In the genomic region with DNA sequence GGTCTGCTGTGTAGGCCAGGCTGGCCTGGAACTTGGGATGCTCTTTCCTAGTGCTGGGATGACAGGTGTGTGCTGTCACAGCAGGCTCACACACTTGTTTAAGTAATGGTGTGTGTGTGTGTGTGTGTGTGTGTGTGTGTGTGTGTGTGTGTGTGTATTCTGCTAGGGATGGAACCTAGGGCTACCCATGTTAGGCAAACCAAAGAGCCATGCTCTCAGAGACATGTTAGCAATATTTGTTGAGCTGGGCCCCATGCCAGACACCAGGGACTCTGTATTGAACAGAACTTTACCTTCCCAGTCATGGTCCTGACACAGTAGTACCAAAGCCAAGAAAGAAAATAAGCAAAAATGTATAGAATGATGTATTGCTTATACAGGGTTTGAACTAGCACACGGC, we compare ENCODE assay signal across 20 mouse cellular contexts. TPM values are rescaled to one million over a fixed set of nuclear protein-coding genes. Genes with fewer than 3 reads are reported as not detected.
DNase-seq lines count a peak whose midpoint lies in the region; ATAC-seq and TF ChIP-seq lines count a peak whose summit lies in the region.
"Had no signal": no experiment of that assay in that cellular context is flagged by ENCODE, and none has a peak within 500 bp of the region (broad histone marks: within the 10 kb centered on the region; RNA-seq: fewer than 3 reads in every experiment).

No protein-coding gene starts in this region.

- H3K79me2 ChIP-seq in MEL (ENCODE audit: control insufficient read depth, insufficient read depth, low read length, poor library complexity) = no peaks in the 10 kb centered on the region

- DNase-seq in liver, postnatal 0 days = peak; percentile 77
- no peak for DNase-seq in liver
- no peak for DNase-seq in MEL (ENCODE audit: low read depth, low spot score)
- no peak for DNase-seq in stomach, postnatal 0 days (ENCODE audit: low spot score)
- no peak for DNase-seq in forebrain, embryonic 10.5 days (ENCODE audit: extremely low spot score, low spot score)
- DNase-seq: adrenal gland, adult 8-10 months; adrenal gland, postnatal 14 days; adrenal gland, postnatal 36 days; cerebellum, adult 2 months; cerebellum, adult 9-10 months; cerebellum, postnatal 10 days; cerebellum, postnatal 25 days had no signal

- H3K27me3 ChIP-seq in liver, postnatal 0 days (ENCODE audit: insufficient read depth, low read length) = peaks cover 28% of the 10 kb centered on the region
- no peaks in the 10 kb centered on the region for H3K27me3 ChIP-seq in MEL (ENCODE audit: control insufficient read depth in 1 of 2, insufficient read depth in 2 of 2, low read length in 2 of 2)
- H3K27me3 ChIP-seq in stomach, postnatal 0 days (ENCODE audit: control insufficient read depth, insufficient read depth, low read length) = no peaks in the 10 kb centered on the region
- peaks cover 69% of the 10 kb centered on the region for H3K27me3 ChIP-seq in forebrain, embryonic 10.5 days (ENCODE audit: poor library complexity, severe bottlenecking)

- no peak overlapping the region for H3K4me3 ChIP-seq in liver, postnatal 0 days (ENCODE audit: low read depth, low read length)
- H3K4me3 ChIP-seq in MEL (ENCODE audit: control insufficient read depth in 1 of 2, insufficient read depth in 1 of 2, low read depth in 2 of 2, low read length in 2 of 2) = no peak overlapping the region
- no peak overlapping the region for H3K4me3 ChIP-seq in stomach, postnatal 0 days (ENCODE audit: low read depth, low read length)
- H3K4me3 ChIP-seq in forebrain, embryonic 10.5 days = no peak overlapping the region
- H3K4me3 ChIP-seq: embryonic facial prominence, embryonic 10.5 days; embryonic facial prominence, embryonic 12.5 days; forebrain, embryonic 12.5 days had no signal

- no peak for TF ChIP-seq CTCF in liver, postnatal 0 days (IDR thresholded peaks at IDR 0.05; ENCODE audit: low read depth)
- no peak for TF ChIP-seq CTCF in MEL (IDR thresholded peaks at IDR 0.05 in 2 of 3, conservative IDR thresholded peaks at IDR 0.05 in 1 of 3; ENCODE audit: control insufficient read depth in 1 of 3, insufficient read depth in 1 of 3, low read depth in 2 of 3, low read length in 3 of 3, poor library complexity in 1 of 3, severe bottlenecking in 1 of 3)
- no peak for TF ChIP-seq CTCF in stomach, postnatal 0 days (IDR thresholded peaks at IDR 0.05; ENCODE audit: low read depth)

- ATAC-seq in liver, postnatal 0 days = peak; percentile 87
- ATAC-seq in stomach, postnatal 0 days (ENCODE audit: low FRiP score, low TSS enrichment) = 0 out of 2 replicates have a peak, but pooled peaks have one; percentile 27
- ATAC-seq: activated CD4-positive, CD25-positive, alpha-beta regulatory T cell, adult 4 months; Patski had no signal

- H3K27ac ChIP-seq in liver, postnatal 0 days (ENCODE audit: low read depth) = no peak overlapping the region
- H3K27ac ChIP-seq in MEL (ENCODE audit: control insufficient read depth, low read depth, low read length) = no peak overlapping the region
- H3K27ac ChIP-seq in stomach, postnatal 0 days (replicated peaks) = no peak overlapping the region
- H3K27ac ChIP-seq in forebrain, embryonic 10.5 days = no peak overlapping the region
- H3K27ac ChIP-seq: embryonic facial prominence, embryonic 10.5 days; embryonic facial prominence, embryonic 12.5 days; forebrain, embryonic 12.5 days had no signal

- H3K4me2 ChIP-seq in liver, postnatal 0 days (ENCODE audit: low read depth, low read length) = no peak overlapping the region
- H3K4me2 ChIP-seq in stomach, postnatal 0 days (replicated peaks; ENCODE audit: low read depth) = no peak overlapping the region
- H3K4me2 ChIP-seq: embryonic facial prominence, embryonic 12.5 days; forebrain, embryonic 12.5 days had no signal

- no peak for TF ChIP-seq POLR2A in MEL (IDR thresholded peaks at IDR 0.05; ENCODE audit: control insufficient read depth in 1 of 2, insufficient read depth in 1 of 2, low read depth in 1 of 2, low read length in 2 of 2, poor library complexity in 1 of 2)

- H3K9me3 ChIP-seq in liver, postnatal 0 days (ENCODE audit: low read length) = no peaks in the 10 kb centered on the region
- H3K9me3 ChIP-seq in MEL (replicated peaks; ENCODE audit: insufficient read depth, low read length) = no peaks in the 10 kb centered on the region
- no peaks in the 10 kb centered on the region for H3K9me3 ChIP-seq in stomach, postnatal 0 days (ENCODE audit: control insufficient read depth, low read length)
- no peaks in the 10 kb centered on the region for H3K9me3 ChIP-seq in forebrain, embryonic 10.5 days
- H3K9me3 ChIP-seq: embryonic facial prominence, embryonic 10.5 days; embryonic facial prominence, embryonic 12.5 days; forebrain, embryonic 12.5 days had no signal

- no peak overlapping the region for H3K9ac ChIP-seq in liver, postnatal 0 days (replicated peaks)
- H3K9ac ChIP-seq in MEL (ENCODE audit: control insufficient read depth, low read depth, low read length, poor library complexity, severe bottlenecking) = no peak overlapping the region
- no peak overlapping the region for H3K9ac ChIP-seq in stomach, postnatal 0 days (ENCODE audit: low read length)
- H3K9ac ChIP-seq: embryonic facial prominence, embryonic 12.5 days; forebrain, embryonic 12.5 days had no signal

- 87% methylated on average over 1 of the region's 1 CpGs for WGBS in liver, postnatal 0 days (ENCODE audit: insufficient replicate concordance)
- 85% methylated on average over 1 of the region's 1 CpGs for WGBS in stomach, postnatal 0 days
- WGBS in forebrain, embryonic 10.5 days = 98% methylated on average over 1 of the region's 1 CpGs

- peaks cover 4% of the 10 kb centered on the region; the same call in 1 of the 2 replicates for H3K4me1 ChIP-seq in liver, postnatal 0 days (ENCODE audit: insufficient read depth)
- H3K4me1 ChIP-seq in MEL (ENCODE audit: control insufficient read depth in 1 of 2, insufficient read depth in 2 of 2, low read length in 2 of 2) = peaks cover 9 to 30% of the 10 kb centered on the region in 2 experiments; a peak in 3 of 4 replicates
- H3K4me1 ChIP-seq in stomach, postnatal 0 days (replicated peaks; ENCODE audit: control insufficient read depth, insufficient read depth) = no peaks in the 10 kb centered on the region
- peaks cover 15% of the 10 kb centered on the region for H3K4me1 ChIP-seq in forebrain, embryonic 10.5 days
- H3K4me1 ChIP-seq: embryonic facial prominence, embryonic 12.5 days had no signal

- no peaks in the 10 kb centered on the region for H3K36me3 ChIP-seq in liver, postnatal 0 days (replicated peaks; ENCODE audit: insufficient read depth, low read length)
- H3K36me3 ChIP-seq in MEL (ENCODE audit: control insufficient read depth in 1 of 2, insufficient read depth in 2 of 2, low read length in 2 of 2) = peaks cover 0 to 18% of the 10 kb centered on the region in 2 experiments; a peak in 2 of 4 replicates
- no peaks in the 10 kb centered on the region for H3K36me3 ChIP-seq in stomach, postnatal 0 days (ENCODE audit: control insufficient read depth, insufficient read depth, low read length)
- no peaks in the 10 kb centered on the region for H3K36me3 ChIP-seq in forebrain, embryonic 10.5 days (replicated peaks)
- H3K36me3 ChIP-seq: embryonic facial prominence, embryonic 10.5 days; embryonic facial prominence, embryonic 12.5 days had no signal

- TF ChIP-seq EP300 in liver, postnatal 0 days (IDR thresholded peaks at IDR 0.05; ENCODE audit: low read depth) = no peak
- TF ChIP-seq EP300 in MEL (IDR thresholded peaks at IDR 0.05; ENCODE audit: low read depth in 1 of 2, low read length in 2 of 2) = no peak
- no peak for TF ChIP-seq EP300 in stomach, postnatal 0 days (optimal IDR thresholded peaks at IDR 0.05)

- no peak for TF ChIP-seq RAD21 in MEL (IDR thresholded peaks at IDR 0.05; ENCODE audit: low read depth, low read length)

RNA-seq across cellular contexts. Expression of a gene that starts 9.6 kb away (rescaled TPM):
- polyA plus RNA-seq in liver, postnatal 0 days (2015; fragmentation: Nextera tagmentation; extraction: Ambion mirVana) = 0.07 TPM in 1 of 2 replicates, not detected in the other
- 0.49 and 0.77 TPM in 2 replicates for total RNA-seq in MEL (2012; rRNA removed)
- 1 to 10 TPM in 1 of 2 experiments, not detected in 1; 4.5 TPM for polyA plus RNA-seq in MEL (2012; ENCODE audit: insufficient read depth in 1 of 2, insufficient read length in 2 of 2, low read depth in 1 of 2, low replicate concordance in 2 of 2, missing spikeins in 1 of 2)
- polyA plus RNA-seq in stomach, postnatal 0 days (2015; fragmentation: Nextera tagmentation; extraction: Ambion mirVana) = 0.87 and 1.1 TPM in 2 replicates
- 2.6 and 3.8 TPM in 2 replicates for polyA plus RNA-seq in forebrain, embryonic 10.5 days (2016; fragmentation: Nextera tagmentation; extraction: Ambion mirVana)
- polyA plus RNA-seq: C2C12 had no signal

RNA-seq across cellular contexts. Expression of a gene that starts 19.2 kb away (rescaled TPM):
- 15.4 and 16.0 TPM in 2 replicates for polyA plus RNA-seq in liver, postnatal 0 days (2015; fragmentation: Nextera tagmentation; extraction: Ambion mirVana)
- 53.7 and 62.3 TPM in 2 replicates for total RNA-seq in MEL (2012; rRNA removed)
- polyA plus RNA-seq in MEL (2012; ENCODE audit: insufficient read depth in 1 of 2, insufficient read length in 2 of 2, low read depth in 1 of 2, low replicate concordance in 2 of 2, missing spikeins in 1 of 2) = 10 to 100 TPM in 1 of 2 experiments, not detected in 1; 83.4 TPM
- 15.9 and 17.4 TPM in 2 replicates for polyA plus RNA-seq in stomach, postnatal 0 days (2015; fragmentation: Nextera tagmentation; extraction: Ambion mirVana)
- 7.9 and 9.2 TPM in 2 replicates for polyA plus RNA-seq in forebrain, embryonic 10.5 days (2016; fragmentation: Nextera tagmentation; extraction: Ambion mirVana)

RNA-seq across cellular contexts. Expression of a gene that starts 19.3 kb away (rescaled TPM):
- polyA plus RNA-seq in liver, postnatal 0 days (2015; fragmentation: Nextera tagmentation; extraction: Ambion mirVana) = 0.09 TPM in 1 of 2 replicates, not detected in the other
- 0.08 TPM in 1 of 2 replicates, not detected in the other for total RNA-seq in MEL (2012; rRNA removed)
- under 1 TPM in 1 of 2 experiments, not detected in 1; 0.11 TPM for polyA plus RNA-seq in MEL (2012; ENCODE audit: insufficient read depth in 1 of 2, insufficient read length in 2 of 2, low read depth in 1 of 2, low replicate concordance in 2 of 2, missing spikeins in 1 of 2)
- polyA plus RNA-seq in stomach, postnatal 0 days (2015; fragmentation: Nextera tagmentation; extraction: Ambion mirVana) = 0.05 and 0.13 TPM in 2 replicates
- polyA plus RNA-seq in forebrain, embryonic 10.5 days (2016; fragmentation: Nextera tagmentation; extraction: Ambion mirVana) = 1.3 and 1.8 TPM in 2 replicates
- total RNA-seq: adrenal gland, postnatal 14 days; adrenal gland, postnatal 36 days had no signal
- polyA plus RNA-seq: activated CD4-positive, CD25-positive, alpha-beta regulatory T cell, adult 4 months; embryonic facial prominence, embryonic 14.5 days had no signal

RNA-seq across cellular contexts. Expression of a gene that starts 25.8 kb away (rescaled TPM):
- polyA plus RNA-seq in liver, postnatal 0 days (2015; fragmentation: Nextera tagmentation; extraction: Ambion mirVana) = 133 and 149 TPM in 2 replicates
- 178 and 234 TPM in 2 replicates for total RNA-seq in MEL (2012; rRNA removed)
- 100 to 1,000 TPM in 1 of 2 experiments, not detected in 1; 262 TPM for polyA plus RNA-seq in MEL (2012; ENCODE audit: insufficient read depth in 1 of 2, insufficient read length in 2 of 2, low read depth in 1 of 2, low replicate concordance in 2 of 2, missing spikeins in 1 of 2)
- 0.51 and 0.82 TPM in 2 replicates for polyA plus RNA-seq in stomach, postnatal 0 days (2015; fragmentation: Nextera tagmentation; extraction: Ambion mirVana)
- polyA plus RNA-seq in forebrain, embryonic 10.5 days (2016; fragmentation: Nextera tagmentation; extraction: Ambion mirVana) = 18.3 and 24.3 TPM in 2 replicates
- total RNA-seq: adrenal gland, adult 18-20 months had no signal

RNA-seq across cellular contexts. Expression of a gene that starts 33.8 kb away (rescaled TPM):
- 139 and 141 TPM in 2 replicates for polyA plus RNA-seq in liver, postnatal 0 days (2015; fragmentation: Nextera tagmentation; extraction: Ambion mirVana)
- 9.7 and 10.7 TPM in 2 replicates for total RNA-seq in MEL (2012; rRNA removed)
- polyA plus RNA-seq in MEL (2012; ENCODE audit: insufficient read depth in 1 of 2, insufficient read length in 2 of 2, low read depth in 1 of 2, low replicate concordance in 2 of 2, missing spikeins in 1 of 2) = 10 to 100 TPM in 1 of 2 experiments, not detected in 1; 17.3 TPM
- 18.5 and 21.1 TPM in 2 replicates for polyA plus RNA-seq in stomach, postnatal 0 days (2015; fragmentation: Nextera tagmentation; extraction: Ambion mirVana)
- polyA plus RNA-seq in forebrain, embryonic 10.5 days (2016; fragmentation: Nextera tagmentation; extraction: Ambion mirVana) = 44.6 and 49.6 TPM in 2 replicates
